Mouse (Mus musculus): ENCODE data around the gene Atg10.

DNA sequence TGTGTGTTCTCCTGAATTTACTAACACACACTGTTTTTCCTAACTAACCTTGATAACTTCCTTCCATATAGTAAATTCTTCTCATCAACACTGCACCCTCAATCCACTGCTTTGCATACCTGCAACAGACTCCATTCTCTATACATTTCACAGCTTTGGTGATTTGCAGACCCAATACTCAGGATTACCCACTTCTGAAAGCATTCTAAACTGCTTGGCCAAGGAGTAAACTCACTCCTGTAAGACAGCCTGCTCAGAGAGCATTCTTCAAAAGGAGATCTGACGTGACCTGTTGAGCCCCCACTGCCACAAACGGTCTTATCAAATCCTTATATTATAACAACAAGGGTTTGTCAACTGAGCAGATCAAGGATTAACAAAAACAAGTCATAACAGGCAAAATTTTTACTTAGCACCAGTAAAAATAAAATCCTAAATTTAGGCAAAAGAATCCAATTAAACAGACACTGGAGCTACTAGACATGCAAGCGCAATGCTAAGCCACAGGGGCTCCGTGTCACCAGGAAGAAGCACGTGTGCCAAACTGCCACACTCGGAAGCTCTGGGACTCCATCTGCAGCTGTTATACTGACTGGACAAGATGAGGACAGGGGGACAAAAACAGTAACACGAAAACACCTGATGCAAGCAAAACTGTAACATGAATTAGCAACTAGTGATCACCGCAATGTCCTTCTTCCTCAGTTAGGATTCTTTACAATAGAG is 44.4 kb downstream of the Atg10 start:
- TF ChIP-seq CTCF (conservative IDR thresholded peaks at IDR 0.05; ENCODE audit: low read length) (no peak), NANOG (IDR thresholded peaks at IDR 0.05; ENCODE audit: borderline replicate concordance, low read length) (no peak)

All from E14TG2a.4 (cell line).